Mouse (Mus musculus) lung, embryonic 15.5 days (tissue): Measurements from ENCODE around the gene Ltbp4. TPM values are rescaled to one million over a fixed set of nuclear protein-coding genes. Genes with fewer than 3 reads are reported as not detected.

Experiments used
- ATAC-seq: fragments of 200-750 bp; cut with Nextera tagmentation; 2 replicates; pipeline ENCODE4 v1.8.0; 2017; ENCODE audit warnings: moderate number of reproducible peaks, borderline replicate concordance; ENCODE audit not compliant: low FRiP score, low TSS enrichment; ENCODE audit errors: extremely low read depth
- H3K27ac ChIP-seq: fragments of 300-500 bp; sonication (generic); 2 replicates; pipeline ENCODE4 v1.5.1; 2015; ENCODE audit warnings: moderate library complexity, mild to moderate bottlenecking, inconsistent platforms
- H3K27me3 ChIP-seq: fragments of 300-500 bp; sonication (generic); 2 replicates; pipeline ENCODE4 v1.6.1; 2015; ENCODE audit warnings: inconsistent platforms
- H3K36me3 ChIP-seq: fragments of 300-500 bp; sonication (generic); 2 replicates; pipeline ENCODE4 v1.6.1; 2015; ENCODE audit warnings: inconsistent platforms
- H3K4me1 ChIP-seq: fragments of 300-500 bp; sonication (generic); 2 replicates; pipeline ENCODE4 v1.6.1; 2015; ENCODE audit warnings: inconsistent platforms
- H3K4me2 ChIP-seq: fragments of 300-500 bp; sonication (generic); 2 replicates; pipeline ENCODE4 v1.6.1; 2015; ENCODE audit warnings: inconsistent platforms, mild to moderate bottlenecking, moderate library complexity
- H3K4me3 ChIP-seq: fragments of 300-500 bp; sonication (generic); 2 replicates; pipeline ENCODE4 v1.5.1; 2015; ENCODE audit warnings: mild to moderate bottlenecking, inconsistent platforms
- H3K9ac ChIP-seq: fragments of 300-500 bp; sonication (generic); 2 replicates; pipeline ENCODE4 v1.6.1; 2015; ENCODE audit warnings: inconsistent platforms
- H3K9me3 ChIP-seq: fragments of 300-500 bp; sonication (generic); 2 replicates; pipeline ENCODE4 v1.6.1; 2016; ENCODE audit warnings: inconsistent platforms
- WGBS: fragments of 180-500 bp; shearing (Covaris S2); methylation state at CpG from one replicate; pipeline ENCODE4 v1.1.7; 2015; 5-methylcytosine and 5-hydroxymethylcytosine counted together
- polyA plus RNA-seq: library from polyadenylated mRNA; unstranded; fragments of >200 nt; fragmentation: Nextera tagmentation; extraction: Ambion mirVana; gene quantifications from 2 replicates; pipeline ENCODE4 v1.2.1, GENCODE M21; 2015

Gene Ltbp4
- polyA plus RNA-seq, result 96.2 and 102 TPM in 2 replicates

DNA sequence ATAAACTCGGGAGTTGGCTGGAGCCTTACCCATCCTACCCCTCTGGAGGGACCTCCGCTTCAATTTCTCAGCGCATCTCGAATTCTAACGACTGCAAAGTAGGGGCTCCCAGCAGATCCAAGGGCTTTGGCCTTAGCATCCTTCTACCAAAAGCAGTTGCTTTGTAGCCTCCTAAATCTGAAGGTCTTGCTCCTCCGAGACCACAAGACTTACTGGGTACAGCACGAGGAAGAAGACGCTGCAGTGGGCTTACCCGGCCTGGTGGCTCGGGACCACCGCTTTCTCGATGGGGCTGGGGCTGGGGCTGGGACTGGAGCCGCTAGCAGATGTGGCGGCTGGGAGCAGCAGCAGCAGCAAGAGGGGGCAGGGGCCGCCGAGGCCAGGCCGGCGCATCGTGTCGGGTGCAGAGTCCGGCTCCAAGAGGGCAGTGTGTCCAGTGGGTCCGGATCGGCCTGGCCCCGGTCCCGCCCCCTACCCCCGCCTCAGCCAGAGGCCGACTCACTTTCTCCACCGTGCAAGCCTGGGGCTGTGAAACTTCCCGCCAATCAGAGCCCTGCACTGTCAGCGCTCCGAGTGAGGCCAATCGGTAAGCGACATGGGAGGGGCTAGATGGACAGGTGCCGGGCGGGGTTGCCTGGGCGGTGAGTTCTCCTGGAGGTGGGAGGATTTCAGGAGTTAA is at the start of gene Ltbp4:
TSS of gene Ltbp4 (minus strand) at position 518 of the 679 bp plus-strand sequence.
- under 1% methylated on average over 36 of the region's 36 CpGs for WGBS
- H3K9ac ChIP-seq, result 0 out of 2 replicates have a peak within 1 kb of the TSS, but pooled peaks have one; percentile 14
- no peak within 1 kb of the TSS for H3K27ac ChIP-seq
- H3K4me2 ChIP-seq, result peak within 1 kb of the TSS; percentile 69
- H3K4me1 ChIP-seq, result peaks cover 50% of the 10 kb centered on the region
- peaks cover 59% of the 10 kb centered on the region for H3K27me3 ChIP-seq
- ATAC-seq, result peak; percentile 4; the same call in 1 of the 2 replicates
- H3K9me3 ChIP-seq, result no peaks in the 10 kb centered on the region
- H3K36me3 ChIP-seq, result peaks cover 3% of the 10 kb centered on the region; the same call in 1 of the 2 replicates
- H3K4me3 ChIP-seq, result peak within 1 kb of the TSS; percentile 40

DNA sequence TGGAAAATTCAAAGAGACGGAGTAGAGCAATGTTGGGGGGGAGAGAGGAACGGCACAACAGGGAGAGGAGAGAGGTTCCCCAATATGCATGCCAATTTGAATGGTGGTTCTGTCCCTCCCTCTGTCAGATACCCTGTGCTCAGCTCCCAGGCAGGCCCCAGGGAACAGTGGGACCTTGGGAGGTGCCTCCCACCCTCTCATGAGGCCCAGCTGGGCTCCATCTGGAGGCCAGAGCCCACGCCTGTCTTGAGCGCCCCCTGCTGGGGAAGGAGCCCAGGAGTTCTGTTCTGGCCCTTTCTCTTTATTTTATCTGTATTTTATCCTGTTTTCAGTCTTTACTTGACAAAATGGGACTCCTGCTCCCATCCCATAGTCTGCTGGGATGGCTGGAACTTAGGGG is 47.2 kb upstream of the Ltbp4 start:
- no peaks in the 10 kb centered on the region for H3K36me3 ChIP-seq
- H3K4me2 ChIP-seq, result no peak overlapping the region
- no peak overlapping the region for H3K9ac ChIP-seq
- H3K4me1 ChIP-seq, result no peaks in the 10 kb centered on the region
- ATAC-seq, result no peak
- H3K27ac ChIP-seq, result no peak overlapping the region
- WGBS, result 30% methylated on average over 4 of the region's 4 CpGs
- no peaks in the 10 kb centered on the region for H3K27me3 ChIP-seq
- no peaks in the 10 kb centered on the region for H3K9me3 ChIP-seq
- H3K4me3 ChIP-seq, result no peak overlapping the region

DNA sequence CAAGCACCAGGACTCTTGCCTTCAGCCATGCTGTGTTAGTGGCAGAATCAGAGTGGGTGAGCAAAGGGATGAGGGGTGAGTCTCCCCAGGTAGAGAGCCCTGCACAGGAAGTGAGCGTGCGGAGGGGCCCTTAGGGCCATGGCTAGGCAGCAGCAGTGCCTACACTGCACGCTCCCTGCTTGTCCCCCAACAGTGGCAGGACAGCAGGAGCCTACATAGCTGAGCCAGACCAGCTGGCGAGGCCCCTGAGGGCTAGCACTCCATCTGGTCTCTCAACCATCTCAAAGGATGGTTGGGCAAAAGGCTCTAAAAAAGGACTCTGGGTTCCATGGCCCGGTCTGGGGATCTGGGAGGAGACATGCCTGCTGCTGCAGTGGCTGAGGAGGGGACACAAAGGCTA is 46.6 kb upstream of the Ltbp4 start:
- 73% methylated on average over 5 of the region's 5 CpGs for WGBS
- Histone ChIP-seq H3K36me3 (no peaks in the 10 kb centered on the region), H3K4me2 (no peak overlapping the region)

DNA sequence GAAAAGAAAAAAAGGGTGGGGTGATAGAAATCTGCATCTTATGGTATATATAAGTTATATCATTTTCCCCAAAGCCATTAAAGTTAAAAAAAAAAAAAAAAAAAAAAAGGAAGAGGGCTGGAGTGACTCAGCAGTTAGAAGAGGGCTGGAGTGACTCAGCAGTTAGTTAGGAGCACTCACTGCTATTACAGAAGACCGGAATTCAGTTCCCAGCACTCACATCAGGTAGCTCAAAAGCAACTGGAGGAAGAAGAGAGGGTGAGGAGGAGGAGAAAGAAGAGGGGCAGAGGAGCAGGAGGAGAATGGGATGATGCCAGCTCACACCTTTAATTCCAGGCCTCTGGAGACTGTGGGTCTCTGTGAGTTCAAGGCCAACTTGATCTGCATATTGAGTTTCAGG is 45.7 kb upstream of the Ltbp4 start:
- Histone ChIP-seq H3K4me3 (no peak overlapping the region), H3K4me1 (no peaks in the 10 kb centered on the region), H3K27me3 (no peaks in the 10 kb centered on the region), H3K36me3 (no peaks in the 10 kb centered on the region), H3K4me2 (no peak overlapping the region), H3K9ac (no peak overlapping the region), H3K27ac (no peak overlapping the region), H3K9me3 (no peaks in the 10 kb centered on the region)
- WGBS, result 69% methylated on average over 1 of the region's 1 CpGs
- no peak for ATAC-seq

More for the DNA sequence above, 46.6 kb upstream of the Ltbp4 start:
- Histone ChIP-seq H3K27ac (no peak overlapping the region), H3K4me3 (no peak overlapping the region), H3K27me3 (no peaks in the 10 kb centered on the region), H3K9me3 (no peaks in the 10 kb centered on the region), H3K9ac (no peak overlapping the region), H3K4me1 (no peaks in the 10 kb centered on the region)
- no peak for ATAC-seq

DNA sequence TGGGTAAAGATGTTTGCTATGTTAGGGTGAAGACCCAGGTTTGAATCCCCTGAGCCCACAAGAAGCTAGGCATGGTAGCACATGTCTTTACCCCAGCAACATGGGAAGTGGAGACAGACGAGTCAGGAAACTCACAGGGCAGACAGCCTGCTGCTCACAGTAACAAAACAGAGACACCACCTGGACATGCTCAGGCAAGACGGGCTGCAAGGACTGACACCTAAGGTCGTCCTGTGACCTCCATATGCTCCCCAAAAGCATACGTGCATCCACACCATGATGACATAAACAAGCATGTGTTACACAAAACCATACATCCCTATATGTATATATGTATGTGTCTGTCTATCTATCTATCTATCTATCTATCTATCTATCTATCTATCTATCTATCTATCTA is 44.1 kb upstream of the Ltbp4 start:
- Histone ChIP-seq H3K36me3 (no peaks in the 10 kb centered on the region), H3K27me3 (peaks cover 14% of the 10 kb centered on the region), H3K27ac (no peak overlapping the region), H3K4me1 (no peaks in the 10 kb centered on the region), H3K9ac (no peak overlapping the region), H3K9me3 (no peaks in the 10 kb centered on the region), H3K4me2 (no peak overlapping the region), H3K4me3 (no peak overlapping the region)
- ATAC-seq, result no peak
- 34% methylated on average over 4 of the region's 4 CpGs for WGBS

DNA sequence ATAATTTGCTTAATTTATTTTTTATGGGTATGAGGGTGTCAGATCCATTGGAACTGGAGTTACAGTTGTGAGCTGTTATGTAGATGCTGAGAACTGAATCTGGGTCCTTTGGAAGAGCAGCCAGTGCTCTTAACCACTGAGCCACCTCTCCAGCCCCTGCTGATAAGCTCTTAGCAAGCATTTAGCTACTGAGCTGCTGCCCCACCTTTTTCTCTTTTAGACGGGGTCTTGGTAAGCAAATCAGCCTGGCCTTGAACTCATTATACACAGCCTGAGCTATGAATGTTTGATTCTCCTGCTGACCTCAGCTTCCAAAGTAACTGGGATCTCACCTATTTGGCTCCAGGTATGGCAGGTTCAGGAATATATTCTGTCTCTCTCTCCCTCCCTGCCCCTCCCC is 43.5 kb upstream of the Ltbp4 start:
- ATAC-seq, result no peak
- WGBS, result 30% methylated on average over 1 of the region's 1 CpGs
- Histone ChIP-seq H3K4me1 (no peaks in the 10 kb centered on the region), H3K4me2 (no peak overlapping the region), H3K4me3 (no peak overlapping the region), H3K9me3 (no peaks in the 10 kb centered on the region), H3K27ac (no peak overlapping the region), H3K27me3 (peaks cover 19% of the 10 kb centered on the region), H3K36me3 (no peaks in the 10 kb centered on the region), H3K9ac (no peak overlapping the region)

DNA sequence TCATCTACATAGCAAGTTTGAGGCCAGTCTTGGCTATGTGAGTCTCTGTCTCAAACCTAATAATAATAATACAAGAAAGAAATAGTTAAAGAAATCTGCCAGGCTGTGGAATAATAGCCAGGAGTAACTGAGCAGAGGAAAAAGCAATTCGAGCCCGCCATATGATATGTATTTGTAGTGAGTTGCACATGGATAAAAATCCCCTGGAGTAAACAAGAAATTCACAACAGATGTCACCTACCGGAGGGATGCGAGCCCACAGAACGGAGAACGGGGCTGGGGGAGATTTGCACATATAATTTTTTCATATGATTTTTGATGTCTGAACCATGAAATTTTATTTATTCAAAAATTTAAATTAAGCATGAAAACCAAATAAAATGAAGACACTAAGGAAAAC is 42.3 kb upstream of the Ltbp4 start:
- H3K27ac ChIP-seq, result no peak overlapping the region
- no peak overlapping the region for H3K4me2 ChIP-seq
- no peak overlapping the region for H3K9ac ChIP-seq
- H3K9me3 ChIP-seq, result no peaks in the 10 kb centered on the region
- H3K27me3 ChIP-seq, result peaks cover 29% of the 10 kb centered on the region
- no peak overlapping the region for H3K4me3 ChIP-seq
- ATAC-seq, result no peak
- H3K36me3 ChIP-seq, result no peaks in the 10 kb centered on the region
- 91% methylated on average over 6 of the region's 6 CpGs for WGBS
- H3K4me1 ChIP-seq, result no peaks in the 10 kb centered on the region

DNA sequence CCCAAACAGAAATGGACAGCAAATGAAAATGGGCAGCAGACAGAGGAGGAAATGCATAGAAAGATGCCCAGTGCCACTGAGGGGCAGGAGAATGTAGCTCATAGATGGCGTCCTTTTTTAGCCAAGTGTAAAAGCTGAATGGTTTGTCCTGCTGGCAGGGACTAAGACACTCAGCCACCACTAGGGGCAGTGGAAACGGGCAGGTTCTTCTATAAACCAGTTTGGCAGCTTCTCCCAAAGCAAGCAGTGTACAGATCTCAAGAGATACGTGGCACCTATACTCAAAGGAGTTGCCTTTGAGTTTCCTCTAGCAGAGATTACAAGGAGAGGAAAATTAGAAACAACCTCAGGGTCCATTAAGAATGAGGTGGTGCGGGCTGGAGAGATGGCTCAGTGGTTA is 40.9 kb upstream of the Ltbp4 start:
- Histone ChIP-seq H3K9ac (no peak overlapping the region), H3K4me1 (no peaks in the 10 kb centered on the region), H3K27ac (no peak overlapping the region), H3K9me3 (no peaks in the 10 kb centered on the region), H3K27me3 (peaks cover 42% of the 10 kb centered on the region), H3K4me3 (no peak overlapping the region), H3K36me3 (no peaks in the 10 kb centered on the region), H3K4me2 (no peak overlapping the region)
- ATAC-seq, result 0 out of 2 replicates have a peak, but pooled peaks have one; percentile 52
- WGBS, result 18% methylated on average over 4 of the region's 4 CpGs

DNA sequence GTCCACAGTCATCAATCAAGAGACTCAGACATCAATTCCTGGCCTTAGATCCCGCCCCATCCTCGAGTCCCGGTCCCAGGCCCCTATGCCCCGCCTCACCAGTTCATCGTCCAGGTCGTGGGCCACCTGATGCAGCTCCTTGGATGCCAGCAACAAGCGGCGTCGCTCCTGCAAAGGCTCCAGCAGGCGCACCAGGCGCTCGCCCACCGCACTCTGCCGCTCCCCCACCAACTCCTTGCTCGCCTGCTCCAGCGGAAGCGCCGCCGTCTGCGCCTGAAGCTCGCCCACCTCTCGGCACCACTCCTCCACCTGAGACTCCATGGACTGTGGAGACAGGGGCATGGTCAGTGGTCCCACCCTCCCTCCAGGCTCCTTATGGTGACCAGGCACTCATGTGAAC is 37.8 kb upstream of the Ltbp4 start:
- 2% methylated on average over 22 of the region's 22 CpGs for WGBS
- ATAC-seq, result no peak
- H3K4me2 ChIP-seq, result no peak overlapping the region
- no peak overlapping the region for H3K27ac ChIP-seq
- peaks cover 8% of the 10 kb centered on the region; the same call in 1 of the 2 replicates for H3K4me1 ChIP-seq
- H3K4me3 ChIP-seq, result no peak overlapping the region
- no peak overlapping the region for H3K9ac ChIP-seq
- peaks cover 74% of the 10 kb centered on the region for H3K27me3 ChIP-seq
- H3K9me3 ChIP-seq, result no peaks in the 10 kb centered on the region
- H3K36me3 ChIP-seq, result no peaks in the 10 kb centered on the region

DNA sequence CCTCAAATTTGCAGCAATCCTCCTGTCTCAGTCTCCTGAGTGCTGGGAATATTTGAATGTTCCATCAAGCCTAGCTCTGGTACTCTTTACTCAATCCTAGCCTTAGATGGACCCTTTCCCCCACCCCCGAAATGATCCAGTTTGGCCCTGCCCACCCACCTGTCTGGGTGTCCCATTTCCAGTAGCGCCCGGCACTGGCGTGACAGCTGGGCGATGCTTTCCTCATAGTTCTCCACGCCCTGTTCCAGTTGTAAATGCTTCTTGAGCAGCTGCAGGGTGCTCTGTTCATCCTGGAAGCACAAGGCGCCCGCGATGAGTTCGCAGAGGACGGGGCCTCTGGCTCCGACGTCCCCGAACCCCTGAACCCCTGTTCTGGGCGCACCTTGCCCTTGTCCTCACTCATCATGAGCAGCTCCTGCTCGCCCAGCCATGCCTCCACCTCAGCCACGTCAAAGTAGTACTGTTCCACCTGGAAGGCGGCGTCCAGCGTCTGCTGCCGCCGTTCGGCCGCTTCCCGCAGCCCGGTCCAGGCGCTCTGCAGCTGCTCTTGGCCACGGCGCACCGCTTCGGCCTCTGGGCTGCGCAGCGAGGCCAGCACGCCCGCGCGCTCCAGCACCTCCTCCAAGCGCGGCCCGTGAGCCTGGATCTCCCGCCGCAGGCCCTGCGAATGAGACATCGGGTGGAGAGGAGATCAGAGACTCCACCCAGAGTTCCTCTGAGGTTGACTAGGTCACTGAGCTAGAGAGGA is 34.4 kb upstream of the Ltbp4 start:
- H3K4me1 ChIP-seq, result peaks cover 8% of the 10 kb centered on the region
- 4% methylated on average over 44 of the region's 44 CpGs for WGBS
- no peak overlapping the region for H3K27ac ChIP-seq
- peaks cover 97% of the 10 kb centered on the region for H3K27me3 ChIP-seq
- no peaks in the 10 kb centered on the region for H3K36me3 ChIP-seq
- H3K9ac ChIP-seq, result no peak overlapping the region
- H3K9me3 ChIP-seq, result no peaks in the 10 kb centered on the region; the same call in 1 of the 2 replicates
- 0 out of 2 replicates have a peak overlapping the region, but pooled peaks have one; percentile 4 for H3K4me3 ChIP-seq
- ATAC-seq, result no peak
- peak overlapping the region; percentile 18; the same call in 1 of the 2 replicates for H3K4me2 ChIP-seq

DNA sequence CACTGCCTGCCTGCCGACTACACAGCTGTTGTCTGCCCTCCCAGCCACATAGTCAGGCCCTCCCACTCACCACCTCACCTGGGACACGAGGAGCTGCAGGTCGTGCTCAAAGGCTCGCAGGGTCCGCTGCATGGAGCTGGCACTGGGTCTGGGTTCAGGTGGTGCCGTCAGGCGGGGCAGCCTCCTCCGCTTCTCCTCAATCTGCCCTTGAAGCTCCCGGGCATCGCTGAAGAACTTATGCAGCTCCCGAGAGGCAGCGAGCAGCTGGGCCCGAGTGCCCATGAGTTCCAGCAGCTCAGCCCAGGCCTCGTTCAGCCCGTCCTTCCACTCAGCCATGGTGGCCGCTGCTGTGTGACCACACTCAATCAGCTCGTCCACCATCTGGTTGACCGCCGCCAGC is 31.6 kb upstream of the Ltbp4 start:
- no peak for ATAC-seq
- H3K27me3 ChIP-seq, result peaks cover 100% of the 10 kb centered on the region
- H3K9me3 ChIP-seq, result no peaks in the 10 kb centered on the region; the same call in 1 of the 2 replicates
- H3K4me3 ChIP-seq, result no peak overlapping the region
- no peak overlapping the region for H3K4me2 ChIP-seq
- WGBS, result 76% methylated on average over 19 of the region's 19 CpGs
- no peak overlapping the region for H3K9ac ChIP-seq
- H3K27ac ChIP-seq, result no peak overlapping the region
- H3K36me3 ChIP-seq, result no peaks in the 10 kb centered on the region
- H3K4me1 ChIP-seq, result peaks cover 13% of the 10 kb centered on the region

DNA sequence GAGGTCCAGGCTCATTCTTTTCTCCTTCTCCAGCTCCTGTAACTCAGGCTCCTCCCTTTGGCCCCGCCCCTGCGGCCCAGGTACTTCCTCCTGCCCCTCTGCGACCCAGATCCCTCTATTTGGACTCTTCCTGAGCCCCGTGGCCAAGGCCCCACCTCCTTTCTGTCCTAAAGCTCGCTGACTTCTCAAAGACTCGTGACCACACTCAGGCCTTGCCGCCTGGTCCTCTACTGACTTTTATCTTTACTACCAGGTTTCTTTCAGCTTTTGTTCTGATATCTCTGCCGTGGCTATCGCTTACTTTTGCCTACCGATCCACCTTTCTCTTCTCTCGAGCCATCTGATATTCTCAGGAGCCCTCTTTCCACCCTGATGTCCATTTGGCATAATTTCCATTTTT is 30.5 kb upstream of the Ltbp4 start:
- peak overlapping the region; percentile 38 for H3K4me2 ChIP-seq
- H3K36me3 ChIP-seq, result no peaks in the 10 kb centered on the region
- H3K27me3 ChIP-seq, result peaks cover 100% of the 10 kb centered on the region
- H3K9me3 ChIP-seq, result no peaks in the 10 kb centered on the region; the same call in 1 of the 2 replicates
- no peak overlapping the region for H3K27ac ChIP-seq
- peak overlapping the region; percentile 13 for H3K4me3 ChIP-seq
- H3K4me1 ChIP-seq, result peaks cover 13% of the 10 kb centered on the region
- 13% methylated on average over 11 of the region's 11 CpGs for WGBS
- ATAC-seq, result peak; percentile 28; the same call in 1 of the 2 replicates
- H3K9ac ChIP-seq, result no peak overlapping the region
